Mouse (Mus musculus): ENCODE measurements around the gene Kcnab1.

DNA sequence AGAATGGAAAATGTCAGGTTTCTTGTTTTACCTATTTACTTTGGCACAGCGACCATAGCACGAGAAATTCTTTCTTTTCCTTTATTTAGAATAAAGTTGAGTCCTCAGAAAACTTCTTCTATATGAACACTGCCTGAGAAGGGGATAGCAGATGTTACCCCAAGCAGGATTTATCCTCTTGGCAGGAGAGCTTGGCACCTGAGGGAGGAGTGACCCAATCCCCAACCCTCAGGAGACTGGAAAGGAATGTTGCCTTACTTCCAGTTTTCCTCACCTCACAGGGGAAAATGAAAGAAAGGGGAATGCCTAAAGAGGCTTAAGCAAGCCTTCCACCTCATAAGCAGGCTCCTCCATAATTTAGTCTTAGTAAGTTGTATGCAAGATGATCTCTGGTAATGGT, 105.5 kb downstream of the Kcnab1 start:
- TF ChIP-seq CTCF (IDR thresholded peaks at IDR 0.05; ENCODE audit: low read depth) = no peak
- TF ChIP-seq EP300 (IDR thresholded peaks at IDR 0.05; ENCODE audit: low read depth) = no peak

Measured in liver, postnatal 0 days (tissue).